Mouse (Mus musculus): ENCODE measurements at regions not wholly inside any gene's neighbourhood (a gene's known extent, or its start where the extent isn't known, plus 50 kb on each side); places are given as distances from the start of the nearest gene placed in this dataset.
A peak's percentile ranks its signal among the peaks of the same experiment; 100 is the strongest.

DNA sequence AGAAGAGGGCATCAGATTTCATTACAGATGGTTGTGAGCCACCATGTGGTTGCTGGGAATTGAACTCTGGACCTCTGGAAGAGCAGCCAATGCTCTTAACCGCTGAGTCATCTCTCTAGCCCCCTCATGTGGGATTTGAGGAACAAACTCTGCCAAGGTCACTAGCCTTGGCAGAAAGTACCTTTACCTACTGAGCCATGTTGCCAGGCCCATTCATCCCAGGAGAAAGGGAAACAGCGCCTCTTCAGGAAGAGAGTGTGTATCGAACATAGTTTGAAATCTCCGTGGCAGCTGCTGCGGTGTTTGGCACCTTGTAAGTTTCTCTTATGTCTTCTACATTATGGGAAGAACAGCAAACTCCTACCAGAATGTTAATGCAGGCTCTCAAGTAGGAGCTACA is 82.0 kb upstream of the Slc38a2 start:
- Histone ChIP-seq H3K36me3 (ENCODE audit: control insufficient read depth, insufficient read depth, low read length, poor library complexity, severe bottlenecking) (no peaks in the 10 kb centered on the region), H3K27me3 (ENCODE audit: control insufficient read depth, insufficient read depth, low read length, poor library complexity, severe bottlenecking) (no peaks in the 10 kb centered on the region)
- DNase-seq (ENCODE audit: low read depth, low spot score): peak; percentile 19

DNA sequence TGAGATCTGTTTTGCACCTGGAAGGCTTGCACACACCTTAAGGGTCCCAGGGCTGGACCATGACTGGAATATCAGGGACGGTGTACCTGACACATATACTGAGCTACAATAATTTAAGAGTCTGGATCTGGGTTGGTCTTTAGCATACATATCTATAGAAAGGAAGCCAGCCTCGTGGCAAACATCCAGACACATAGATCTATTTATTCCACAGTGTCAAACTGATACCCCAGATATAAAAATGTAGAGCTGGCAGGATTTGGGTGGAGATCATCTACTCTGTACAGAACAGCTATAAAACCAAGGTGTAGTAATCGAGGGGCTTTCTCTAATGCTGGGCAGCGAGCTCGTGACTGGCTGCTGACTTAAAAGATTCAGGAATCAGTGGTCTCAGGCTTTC is 81.1 kb upstream of the Slc38a2 start:
- H3K36me3 ChIP-seq (ENCODE audit: control insufficient read depth, insufficient read depth, low read length, poor library complexity, severe bottlenecking): no peaks in the 10 kb centered on the region
- DNase-seq (ENCODE audit: low read depth, low spot score): no peak
- no peaks in the 10 kb centered on the region for H3K27me3 ChIP-seq (ENCODE audit: control insufficient read depth, insufficient read depth, low read length, poor library complexity, severe bottlenecking)

DNA sequence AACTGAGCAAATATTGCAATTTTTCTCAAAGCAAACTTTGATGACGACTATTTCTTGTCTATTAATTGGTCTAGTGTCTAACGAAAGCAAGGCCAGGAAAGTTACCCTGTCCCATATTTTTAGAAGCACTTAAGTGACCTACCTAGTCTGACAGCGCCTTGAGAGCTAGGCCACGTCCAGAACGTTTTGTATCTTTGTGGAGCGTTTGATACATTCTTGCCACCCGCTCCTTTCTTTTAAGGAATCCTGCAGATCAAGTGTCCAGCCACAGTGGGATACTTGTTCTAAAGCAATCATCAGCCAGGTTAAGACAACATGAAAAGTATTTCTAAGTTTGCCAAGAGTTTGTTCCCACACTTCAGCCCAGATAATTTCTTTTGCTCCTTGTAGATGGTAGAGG is 79.8 kb upstream of the Slc38a2 start:
- Histone ChIP-seq H3K27me3 (ENCODE audit: control insufficient read depth, insufficient read depth, low read length, poor library complexity, severe bottlenecking) (no peaks in the 10 kb centered on the region), H3K36me3 (ENCODE audit: control insufficient read depth, insufficient read depth, low read length, poor library complexity, severe bottlenecking) (no peaks in the 10 kb centered on the region)
- no peak for DNase-seq (ENCODE audit: low read depth, low spot score)

DNA sequence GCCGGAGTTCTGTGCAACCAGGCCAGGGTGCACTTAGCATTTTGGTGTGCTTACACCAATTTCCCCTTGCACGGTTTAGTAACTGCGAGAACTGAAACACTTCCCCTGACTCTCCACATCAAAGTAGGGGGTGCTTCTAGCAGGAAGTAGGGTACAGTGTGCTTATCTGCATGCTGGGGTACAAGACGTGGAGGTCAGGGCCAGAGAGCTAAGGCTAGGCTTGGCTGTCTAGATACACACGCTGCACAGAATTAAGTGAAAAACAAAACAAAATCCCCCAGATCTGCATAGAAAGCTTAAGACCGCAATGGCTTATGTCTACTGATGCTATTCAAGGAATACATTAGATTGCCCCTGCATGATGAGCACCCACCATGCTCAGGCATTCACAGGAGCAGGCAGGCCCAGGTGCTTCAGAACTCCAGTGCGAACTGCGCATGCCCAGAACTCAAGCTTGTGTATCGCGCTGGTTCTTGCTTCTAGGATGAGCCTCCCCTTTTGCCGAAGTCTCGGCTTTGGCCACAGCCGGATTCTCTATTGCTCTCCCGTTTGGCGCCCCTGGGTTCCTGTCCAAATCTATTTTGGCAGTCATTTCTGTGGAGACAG is 78.9 kb upstream of the Slc38a2 start:
- Histone ChIP-seq H3K27me3 (ENCODE audit: control insufficient read depth, insufficient read depth, low read length, poor library complexity, severe bottlenecking) (no peaks in the 10 kb centered on the region), H3K36me3 (ENCODE audit: control insufficient read depth, insufficient read depth, low read length, poor library complexity, severe bottlenecking) (no peaks in the 10 kb centered on the region)
- DNase-seq (ENCODE audit: low read depth, low spot score): peak; percentile 59

DNA sequence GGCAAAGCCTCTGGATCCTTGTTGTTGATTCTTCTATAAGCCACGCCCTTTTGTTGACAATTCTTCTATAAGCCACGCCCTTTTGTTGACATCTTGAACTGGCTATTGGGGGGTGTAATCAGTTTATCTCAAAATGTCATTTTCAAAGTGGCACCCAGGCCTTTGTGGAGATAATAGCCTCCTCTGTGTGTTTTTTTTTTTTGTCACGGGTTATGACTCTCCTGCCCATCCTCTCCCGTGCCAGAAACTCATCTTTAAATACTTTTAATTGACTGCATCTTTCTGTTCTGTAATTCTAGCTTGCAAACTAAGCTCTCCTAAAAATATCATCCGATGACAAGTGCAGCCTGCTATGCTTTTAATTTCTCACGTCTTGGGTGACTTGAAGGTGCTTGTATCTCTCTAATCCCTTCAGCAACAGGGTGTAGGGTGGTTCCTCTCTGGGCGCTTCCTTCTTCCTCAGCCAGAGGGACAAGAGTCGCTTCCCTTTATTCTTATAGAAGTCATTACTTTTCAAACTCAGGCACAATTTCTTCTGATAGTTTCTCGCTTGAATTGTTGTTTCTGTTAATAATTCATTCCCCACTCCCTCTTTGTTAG is 77.0 kb upstream of the Slc38a2 start:
- no peaks in the 10 kb centered on the region for H3K36me3 ChIP-seq (ENCODE audit: control insufficient read depth, insufficient read depth, low read length, poor library complexity, severe bottlenecking)
- peak; percentile 17 for DNase-seq (ENCODE audit: low read depth, low spot score)

DNA sequence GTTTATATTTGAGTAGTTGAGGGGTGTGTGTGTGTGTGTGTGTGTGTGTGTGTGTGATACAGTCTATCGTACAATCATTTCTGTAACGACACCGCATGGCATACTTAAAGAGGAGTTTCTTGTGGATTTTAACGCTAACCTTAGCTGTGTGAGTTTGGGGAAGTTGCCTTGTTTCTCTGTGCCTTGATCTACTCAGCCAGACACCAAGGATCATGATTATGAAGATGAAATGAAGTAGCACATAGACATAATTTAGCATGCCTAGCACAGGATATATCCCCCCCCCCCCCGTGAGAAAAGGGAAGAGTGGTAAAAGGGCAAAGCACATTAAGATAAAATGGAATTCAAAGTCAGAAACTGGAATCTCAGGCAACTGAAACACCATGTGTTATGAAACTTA is 75.6 kb upstream of the Slc38a2 start:
- DNase-seq (ENCODE audit: low read depth, low spot score): no peak
- Histone ChIP-seq H3K27me3 (ENCODE audit: control insufficient read depth, insufficient read depth, low read length, poor library complexity, severe bottlenecking) (no peaks in the 10 kb centered on the region), H3K36me3 (ENCODE audit: control insufficient read depth, insufficient read depth, low read length, poor library complexity, severe bottlenecking) (no peaks in the 10 kb centered on the region)

More for the DNA sequence above, 77.0 kb upstream of the Slc38a2 start:
- H3K27me3 ChIP-seq (ENCODE audit: control insufficient read depth, insufficient read depth, low read length, poor library complexity, severe bottlenecking): no peaks in the 10 kb centered on the region

DNA sequence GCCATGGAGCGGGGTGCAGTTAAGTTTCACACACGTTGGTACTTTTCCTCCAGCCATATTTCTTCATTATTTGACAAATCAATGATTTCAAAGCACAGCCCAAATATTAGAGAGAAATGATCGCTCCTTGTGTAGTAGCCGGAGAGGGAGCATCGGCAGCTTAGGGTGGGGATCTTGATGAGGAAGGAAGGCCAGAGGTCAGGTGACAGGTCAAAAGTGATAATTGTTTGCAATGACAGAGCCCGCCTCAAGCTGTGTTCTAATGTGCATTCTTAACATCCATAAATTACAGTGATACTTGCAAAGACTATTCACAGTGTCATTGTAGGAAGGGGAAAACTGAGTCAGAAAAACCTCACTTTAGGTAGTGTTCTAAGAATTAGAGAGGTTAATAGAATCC is 75.1 kb upstream of the Slc38a2 start:
- no peak for DNase-seq (ENCODE audit: low read depth, low spot score)
- no peaks in the 10 kb centered on the region for H3K36me3 ChIP-seq (ENCODE audit: control insufficient read depth, insufficient read depth, low read length, poor library complexity, severe bottlenecking)
- no peaks in the 10 kb centered on the region for H3K27me3 ChIP-seq (ENCODE audit: control insufficient read depth, insufficient read depth, low read length, poor library complexity, severe bottlenecking)

DNA sequence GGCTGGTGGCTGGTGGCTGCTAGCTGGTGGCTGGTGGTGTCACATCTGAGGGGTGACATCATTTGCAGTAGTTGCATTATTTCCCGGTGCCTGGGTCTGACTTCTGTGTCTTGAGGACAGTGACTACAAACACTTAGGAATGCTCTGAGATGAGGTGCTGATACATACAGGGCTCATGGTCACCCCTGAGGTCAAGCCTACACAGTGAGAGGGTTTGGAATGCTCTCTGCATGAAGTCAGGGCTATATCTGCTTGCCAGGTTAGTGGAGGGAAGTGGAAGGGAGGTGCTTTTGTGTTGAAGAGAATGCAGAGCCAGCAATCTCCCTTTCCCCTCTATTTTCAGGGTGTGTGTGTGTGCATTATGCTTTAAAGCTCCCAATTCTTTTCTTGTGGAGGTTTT is 74.1 kb upstream of the Slc38a2 start:
- H3K27me3 ChIP-seq (ENCODE audit: control insufficient read depth, insufficient read depth, low read length, poor library complexity, severe bottlenecking): no peaks in the 10 kb centered on the region
- no peak for DNase-seq (ENCODE audit: low read depth, low spot score)
- no peaks in the 10 kb centered on the region for H3K36me3 ChIP-seq (ENCODE audit: control insufficient read depth, insufficient read depth, low read length, poor library complexity, severe bottlenecking)

DNA sequence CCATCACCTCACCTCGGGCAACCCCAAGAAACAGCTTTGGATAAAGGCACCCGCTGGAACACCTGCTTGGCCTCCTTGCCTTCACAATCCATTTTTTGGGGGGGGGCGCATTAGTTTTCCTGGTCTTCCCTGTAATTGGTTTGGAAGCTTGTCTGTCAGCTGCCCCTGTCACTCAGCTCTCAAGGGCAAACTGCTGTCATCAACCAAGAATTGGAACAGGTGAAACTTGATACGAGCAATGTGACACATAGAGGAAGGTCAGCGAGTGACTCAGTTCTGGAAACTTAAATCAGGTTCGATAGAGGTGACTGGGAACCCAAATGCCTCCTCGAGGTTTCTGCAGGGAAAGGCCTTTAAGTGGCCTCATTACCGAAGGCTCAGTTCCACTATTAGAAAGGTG is 73.2 kb upstream of the Slc38a2 start:
- Histone ChIP-seq H3K27me3 (ENCODE audit: control insufficient read depth, insufficient read depth, low read length, poor library complexity, severe bottlenecking) (no peaks in the 10 kb centered on the region), H3K36me3 (ENCODE audit: control insufficient read depth, insufficient read depth, low read length, poor library complexity, severe bottlenecking) (no peaks in the 10 kb centered on the region)
- no peak for DNase-seq (ENCODE audit: low read depth, low spot score)

DNA sequence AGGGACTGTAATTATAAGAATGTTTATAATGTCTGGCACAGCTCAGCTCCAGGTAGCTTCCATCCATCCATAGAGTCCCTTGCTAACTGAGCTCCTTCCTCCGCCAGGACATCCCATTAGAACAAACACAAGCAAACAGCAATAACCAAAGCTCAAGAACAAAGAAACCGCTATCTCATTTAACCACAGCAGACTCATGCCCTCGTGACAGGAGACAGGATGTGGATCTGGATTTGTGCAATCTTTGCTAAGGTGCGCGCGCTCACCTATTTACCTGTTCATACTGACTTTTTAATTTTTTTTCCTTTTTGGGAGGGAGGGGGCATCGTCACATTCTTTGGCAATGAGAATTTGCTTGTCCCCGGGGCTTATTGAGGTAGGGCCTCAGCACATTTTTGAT is 71.3 kb upstream of the Slc38a2 start:
- no peaks in the 10 kb centered on the region for H3K27me3 ChIP-seq (ENCODE audit: control insufficient read depth, insufficient read depth, low read length, poor library complexity, severe bottlenecking)
- no peak for DNase-seq (ENCODE audit: low read depth, low spot score)
- no peaks in the 10 kb centered on the region for H3K36me3 ChIP-seq (ENCODE audit: control insufficient read depth, insufficient read depth, low read length, poor library complexity, severe bottlenecking)

DNA sequence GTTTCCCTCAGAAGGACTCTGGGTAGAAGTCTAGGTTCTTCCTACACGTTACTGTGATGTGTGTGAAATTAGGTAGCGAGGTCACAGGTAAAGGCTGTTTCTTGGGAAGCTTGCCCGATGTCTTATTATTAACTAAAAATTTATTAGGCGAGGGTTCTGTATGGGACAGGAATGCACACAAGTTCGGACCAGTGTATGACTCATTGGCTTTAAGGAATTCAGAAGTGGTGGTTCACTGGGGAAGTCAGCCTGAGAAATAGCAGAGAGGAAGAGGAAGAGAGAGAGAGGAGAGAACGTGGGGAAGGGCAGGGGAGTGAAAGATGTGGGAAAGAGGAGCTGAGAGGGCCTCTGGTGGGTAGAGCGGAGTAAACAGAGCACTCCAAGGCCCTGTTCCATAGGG is 70.8 kb upstream of the Slc38a2 start:
- H3K36me3 ChIP-seq (ENCODE audit: control insufficient read depth, insufficient read depth, low read length, poor library complexity, severe bottlenecking): no peaks in the 10 kb centered on the region
- no peak for DNase-seq (ENCODE audit: low read depth, low spot score)
- H3K27me3 ChIP-seq (ENCODE audit: control insufficient read depth, insufficient read depth, low read length, poor library complexity, severe bottlenecking): no peaks in the 10 kb centered on the region

DNA sequence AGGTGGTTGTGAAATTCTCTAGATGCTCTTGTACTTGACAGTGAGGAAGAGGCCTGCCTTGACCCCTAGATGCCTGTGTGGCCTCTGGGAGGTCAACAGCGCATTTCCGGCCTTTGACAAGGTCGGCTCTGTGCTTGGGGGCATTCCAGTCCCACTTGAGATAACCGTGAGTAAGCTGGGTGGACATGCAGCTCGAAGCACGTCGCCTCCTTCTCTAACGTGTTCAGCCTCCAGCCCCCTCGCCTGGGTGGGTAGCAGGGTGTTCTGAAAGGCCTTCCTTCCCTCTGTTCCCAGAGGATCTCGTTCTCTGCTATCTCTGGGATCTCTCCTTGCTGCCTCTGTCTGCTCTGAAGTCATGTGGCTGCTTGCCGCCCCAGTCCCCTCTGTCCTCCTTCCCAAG is 70.2 kb upstream of the Slc38a2 start:
- H3K27me3 ChIP-seq (ENCODE audit: control insufficient read depth, insufficient read depth, low read length, poor library complexity, severe bottlenecking): no peaks in the 10 kb centered on the region
- H3K36me3 ChIP-seq (ENCODE audit: control insufficient read depth, insufficient read depth, low read length, poor library complexity, severe bottlenecking): no peaks in the 10 kb centered on the region
- DNase-seq (ENCODE audit: low read depth, low spot score): no peak

DNA sequence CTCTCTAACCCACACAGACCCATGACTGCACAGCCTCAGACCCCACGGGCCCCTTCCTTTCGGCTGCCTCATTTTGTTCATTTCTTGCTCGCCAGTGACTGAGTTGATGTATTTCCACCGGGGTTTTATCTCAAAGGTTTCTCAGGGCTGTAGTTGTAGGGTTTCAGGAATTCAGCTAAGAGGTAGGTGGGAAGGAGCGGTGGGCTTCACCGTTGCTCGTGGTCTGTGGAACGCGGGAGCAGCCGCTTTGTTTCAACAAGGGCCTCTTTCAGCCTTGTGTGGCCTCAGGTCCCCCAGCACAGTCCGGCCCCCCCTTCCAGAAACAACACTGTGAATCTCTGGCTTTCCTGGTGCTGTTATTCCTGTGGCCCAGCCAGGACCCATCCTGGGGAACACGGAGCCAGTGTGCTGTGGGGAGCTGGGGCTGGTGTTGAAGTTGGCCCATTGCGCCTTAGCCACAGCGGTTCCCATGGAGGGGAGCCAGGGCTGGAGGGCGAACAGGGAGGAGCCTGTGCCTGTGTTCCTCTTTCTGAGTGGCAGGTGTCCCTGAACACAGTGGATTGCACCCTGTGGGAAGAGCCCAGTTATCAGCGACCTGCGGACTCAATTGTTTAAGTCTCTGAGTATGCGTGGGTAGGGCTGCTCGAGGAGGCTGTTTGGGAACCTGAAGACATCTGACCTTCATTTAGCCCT is 68.9 kb upstream of the Slc38a2 start:
- no peaks in the 10 kb centered on the region for H3K36me3 ChIP-seq (ENCODE audit: control insufficient read depth, insufficient read depth, low read length, poor library complexity, severe bottlenecking)
- DNase-seq (ENCODE audit: low read depth, low spot score): peak; percentile 13
- no peaks in the 10 kb centered on the region for H3K27me3 ChIP-seq (ENCODE audit: control insufficient read depth, insufficient read depth, low read length, poor library complexity, severe bottlenecking)

DNA sequence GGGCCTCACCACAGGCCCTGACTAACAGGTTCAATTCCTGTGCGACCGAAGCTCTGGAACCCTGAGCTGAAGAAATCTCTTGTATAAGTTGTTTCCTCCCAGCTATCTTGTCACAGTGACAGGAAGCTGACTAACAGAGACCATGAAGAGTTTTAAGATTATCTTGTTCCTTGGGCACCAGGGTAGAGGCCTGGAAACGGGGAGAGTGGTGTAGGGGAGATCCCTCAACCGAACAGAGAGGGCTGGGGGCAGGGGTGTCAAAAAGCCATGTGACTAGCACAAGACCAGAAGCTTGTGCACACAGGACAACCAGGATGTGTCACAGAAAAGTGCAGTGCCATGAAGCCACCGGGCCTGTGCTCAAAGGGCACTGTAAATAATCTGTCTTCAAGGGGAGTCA is 67.7 kb upstream of the Slc38a2 start:
- DNase-seq (ENCODE audit: low read depth, low spot score): no peak
- Histone ChIP-seq H3K36me3 (ENCODE audit: control insufficient read depth, insufficient read depth, low read length, poor library complexity, severe bottlenecking) (no peaks in the 10 kb centered on the region), H3K27me3 (ENCODE audit: control insufficient read depth, insufficient read depth, low read length, poor library complexity, severe bottlenecking) (no peaks in the 10 kb centered on the region)

DNA sequence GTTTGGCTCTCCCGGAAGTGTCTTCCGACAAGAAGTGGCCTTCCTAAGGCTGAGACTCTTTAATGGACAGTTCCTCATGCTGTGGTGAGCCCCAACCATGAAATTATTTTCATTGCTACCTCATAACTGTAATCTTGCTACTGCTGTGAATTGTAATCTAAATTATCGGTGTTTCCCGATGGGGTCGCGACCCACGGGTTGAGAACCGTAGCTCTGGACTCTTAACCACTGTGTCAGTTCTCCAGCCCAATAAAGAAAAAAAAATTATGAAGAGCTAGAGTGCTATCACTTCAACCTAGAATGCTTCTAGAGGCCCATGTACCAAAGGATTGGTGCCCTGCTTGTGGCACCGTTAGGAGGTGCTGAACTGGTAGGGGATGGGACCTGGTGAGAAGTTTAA is 66.7 kb upstream of the Slc38a2 start:
- Histone ChIP-seq H3K27me3 (ENCODE audit: control insufficient read depth, insufficient read depth, low read length, poor library complexity, severe bottlenecking) (no peaks in the 10 kb centered on the region), H3K36me3 (ENCODE audit: control insufficient read depth, insufficient read depth, low read length, poor library complexity, severe bottlenecking) (no peaks in the 10 kb centered on the region)
- no peak for DNase-seq (ENCODE audit: low read depth, low spot score)
